Mouse (Mus musculus): Measurements from ENCODE around the gene Nmral1. TPM values are rescaled to one million over a fixed set of nuclear protein-coding genes. Genes with fewer than 3 reads are reported as not detected.
"Not testable (repeated sequence)": the region's sequence is repeated elsewhere in the genome, so short reads cannot be mapped to it uniquely, and the experiment has no call there.

The Nmral1 gene
- total RNA-seq (2018; cell fraction: chromatin; rRNA removed): 10 to 100 TPM in 13 of 26 experiments, 1 to 10 TPM in 10, under 1 TPM in 1, not detected in 2; 0.58 to 29.1 (median 10.7) TPM
- total RNA-seq (2018; cell fraction: cytosol; rRNA removed): 10 to 100 TPM in 19 of 26 experiments, 1 to 10 TPM in 7; 6.2 to 19.1 (median 11.3) TPM
- total RNA-seq (2018; cell fraction: nucleus; rRNA removed): 10 to 100 TPM in 11 of 26 experiments, 1 to 10 TPM in 15; 1.4 to 32.4 (median 9.0) TPM
- 6.3 to 20.4 TPM (median 15.6 TPM) in 3 replicates for polyA plus RNA-seq (2018)

DNA sequence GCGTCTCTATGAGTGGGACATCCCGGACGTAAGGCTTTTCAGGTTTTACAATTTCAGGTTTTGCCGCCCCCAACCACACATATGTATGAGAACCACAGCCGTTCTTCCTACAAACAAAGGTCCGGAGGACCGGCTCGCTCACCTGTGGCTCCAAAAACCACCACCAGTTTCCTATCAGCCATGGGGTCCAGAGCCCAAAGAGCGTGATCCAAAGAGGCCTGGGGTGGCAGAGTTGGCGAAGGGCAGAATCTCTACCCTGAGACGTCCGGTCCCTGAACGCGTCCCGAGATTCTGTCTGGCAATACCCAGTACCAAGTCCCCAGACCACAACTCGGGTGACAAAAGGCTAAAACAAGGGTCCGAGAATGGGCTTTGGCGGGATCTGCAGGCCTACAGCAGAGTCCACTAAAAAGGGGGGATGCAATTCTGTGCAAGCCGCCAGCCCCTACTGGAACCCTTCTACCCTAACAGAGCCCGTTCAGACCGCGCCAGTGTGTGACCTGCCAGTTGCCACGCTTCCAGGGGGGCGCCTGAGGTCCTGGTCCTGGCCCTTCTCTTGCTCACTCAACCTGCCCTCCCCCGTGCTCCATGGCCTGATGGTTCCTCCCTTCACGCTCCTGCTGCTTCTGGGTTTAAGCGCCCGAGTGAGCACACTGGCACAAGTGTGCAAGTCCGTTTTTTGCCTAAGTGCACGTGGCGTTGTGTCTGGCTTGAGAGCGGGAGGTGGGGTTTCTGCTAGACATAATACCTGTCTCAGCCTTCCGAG is at the start of gene Nmral1:
Gene Nmral1 (minus strand): TSS at position 604 of the 766 bp plus-strand sequence.
- peaks cover 12% of the 10 kb centered on the region; the same call in 1 of the 2 replicates for H3K36me3 ChIP-seq (ENCODE audit: inconsistent target)
- peak within 1 kb of the TSS; percentile 88 for H3K27ac ChIP-seq
- 29% methylated on average over 33 of the region's 33 CpGs for WGBS (ENCODE audit: missing documents)

DNA sequence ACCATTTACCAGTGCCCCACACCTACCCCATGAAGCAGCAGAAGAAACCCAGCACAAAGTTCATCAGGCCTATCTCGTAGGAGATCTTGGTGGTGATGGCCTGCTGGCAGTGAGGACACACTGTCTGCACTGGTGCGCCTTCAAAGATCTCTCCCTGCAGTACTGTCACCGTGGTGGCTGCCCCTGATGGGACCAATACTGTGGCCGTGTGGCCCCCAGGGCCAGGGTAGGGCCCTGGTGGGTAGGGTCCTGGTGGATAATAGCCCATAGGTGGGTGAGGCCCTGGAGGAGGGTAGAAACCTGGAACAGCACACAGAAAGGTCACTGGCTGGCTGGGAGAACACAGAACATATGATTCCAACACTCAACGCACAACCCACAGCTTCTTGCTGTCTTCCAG is 49.6 kb upstream of the Nmral1 start:
- no peak overlapping the region for H3K4me3 ChIP-seq (ENCODE audit: inconsistent target)
- H3K79me2 ChIP-seq (ENCODE audit: inconsistent target): peaks cover 74% of the 10 kb centered on the region; the same call in 1 of the 2 replicates
- H3K36me3 ChIP-seq (ENCODE audit: inconsistent target): peaks cover 69% of the 10 kb centered on the region
- WGBS (ENCODE audit: missing documents): 94% methylated on average over 5 of the region's 5 CpGs
- H3K27ac ChIP-seq: no peak overlapping the region

More for the DNA sequence above, at the start of gene Nmral1:
- H3K79me2 ChIP-seq (ENCODE audit: inconsistent target): peaks cover 14% of the 10 kb centered on the region
- peak within 1 kb of the TSS; percentile 77 for H3K4me3 ChIP-seq (ENCODE audit: inconsistent target)

DNA sequence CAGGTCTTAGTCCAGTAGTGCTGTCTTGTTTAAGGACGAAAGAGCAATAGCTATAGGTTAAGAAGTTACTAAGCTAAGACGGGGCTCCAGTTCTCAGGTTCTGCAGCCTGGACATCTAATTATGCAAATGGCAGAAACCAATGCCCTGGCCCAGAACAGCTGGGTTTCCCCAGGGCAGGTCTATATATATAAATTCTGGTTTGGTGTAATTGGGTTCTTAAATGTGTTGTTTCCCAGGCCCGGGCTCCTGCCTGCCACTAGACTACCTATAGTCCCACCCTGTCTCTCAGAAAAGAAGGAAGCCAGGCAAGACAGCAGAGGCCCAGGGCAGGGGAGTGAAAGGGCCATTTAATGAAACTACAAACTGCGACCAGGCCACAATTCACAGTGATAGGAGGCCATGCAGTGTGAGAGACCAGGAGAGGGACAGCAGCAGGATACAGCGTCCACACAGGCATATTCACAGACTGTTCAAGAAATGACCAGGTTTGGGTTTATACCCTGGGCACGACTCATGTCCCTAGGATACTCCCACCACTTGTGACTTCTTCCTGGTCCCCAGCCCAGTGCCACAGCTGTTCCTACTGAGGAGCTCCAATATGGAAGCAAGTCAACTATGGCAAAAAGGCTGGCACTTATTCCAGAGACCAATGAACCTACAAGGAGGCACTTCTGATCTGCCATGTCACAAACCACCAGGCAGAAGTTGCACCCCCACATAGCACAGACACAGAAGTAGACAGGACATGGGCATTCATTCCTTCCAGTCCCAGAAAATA is 48.0 kb upstream of the Nmral1 start:
- Histone ChIP-seq H3K4me3 (ENCODE audit: inconsistent target) (no peak overlapping the region), H3K79me2 (ENCODE audit: inconsistent target) (peaks cover 74% of the 10 kb centered on the region), H3K27ac (no peak overlapping the region), H3K36me3 (ENCODE audit: inconsistent target) (peaks cover 80% of the 10 kb centered on the region)
- WGBS (ENCODE audit: missing documents): 90% methylated on average over 6 of the region's 6 CpGs

DNA sequence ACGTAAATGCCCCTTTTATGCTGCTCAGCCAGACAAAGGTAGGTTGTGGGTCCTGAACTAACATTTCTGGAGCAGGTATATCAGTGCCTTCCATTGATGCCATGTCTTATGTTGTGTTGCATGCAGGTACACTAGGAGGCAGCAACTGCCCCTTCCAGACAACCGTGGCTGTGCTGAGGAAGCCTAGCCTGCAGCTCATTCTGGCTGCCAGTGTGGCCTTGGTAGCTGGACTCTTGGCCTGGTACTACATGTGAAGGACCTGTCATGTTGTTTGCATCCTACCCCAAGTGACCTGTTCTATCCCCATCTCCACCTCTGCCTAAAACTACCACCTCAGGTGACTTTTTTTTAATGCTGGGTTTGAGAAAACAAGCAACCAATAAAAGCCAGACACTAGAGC is 46.7 kb upstream of the Nmral1 start:
- Histone ChIP-seq H3K27ac (no peak overlapping the region), H3K36me3 (ENCODE audit: inconsistent target) (peaks cover 80% of the 10 kb centered on the region), H3K4me3 (ENCODE audit: inconsistent target) (no peak overlapping the region), H3K79me2 (ENCODE audit: inconsistent target) (peaks cover 74% of the 10 kb centered on the region)
- WGBS (ENCODE audit: missing documents): 95% methylated on average over 2 of the region's 2 CpGs

DNA sequence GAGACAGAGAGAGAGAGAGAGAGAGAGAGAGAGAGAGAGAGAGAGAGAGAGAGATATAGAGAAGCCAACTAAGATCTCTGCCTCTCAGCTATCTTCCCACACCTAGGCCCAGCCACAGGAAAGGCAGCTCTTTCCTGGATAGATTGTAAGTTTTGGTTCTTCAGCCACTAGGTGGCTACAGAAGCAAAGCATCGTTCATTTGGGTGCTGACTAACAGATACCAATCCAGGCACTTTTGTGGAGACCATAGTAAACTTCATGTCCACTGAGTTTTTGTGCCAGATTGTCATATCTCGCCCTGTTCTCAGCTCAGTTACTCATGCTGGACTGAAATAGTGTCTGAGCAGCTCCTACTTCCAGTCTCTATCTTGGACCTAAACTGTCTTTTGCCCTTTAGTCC is 44.1 kb upstream of the Nmral1 start:
- no peak overlapping the region for H3K4me3 ChIP-seq (ENCODE audit: inconsistent target)
- no peak overlapping the region for H3K27ac ChIP-seq
- peaks cover 56% of the 10 kb centered on the region for H3K36me3 ChIP-seq (ENCODE audit: inconsistent target)
- peaks cover 74% of the 10 kb centered on the region for H3K79me2 ChIP-seq (ENCODE audit: inconsistent target)
- 46% methylated on average over 2 of the region's 2 CpGs for WGBS (ENCODE audit: missing documents)

DNA sequence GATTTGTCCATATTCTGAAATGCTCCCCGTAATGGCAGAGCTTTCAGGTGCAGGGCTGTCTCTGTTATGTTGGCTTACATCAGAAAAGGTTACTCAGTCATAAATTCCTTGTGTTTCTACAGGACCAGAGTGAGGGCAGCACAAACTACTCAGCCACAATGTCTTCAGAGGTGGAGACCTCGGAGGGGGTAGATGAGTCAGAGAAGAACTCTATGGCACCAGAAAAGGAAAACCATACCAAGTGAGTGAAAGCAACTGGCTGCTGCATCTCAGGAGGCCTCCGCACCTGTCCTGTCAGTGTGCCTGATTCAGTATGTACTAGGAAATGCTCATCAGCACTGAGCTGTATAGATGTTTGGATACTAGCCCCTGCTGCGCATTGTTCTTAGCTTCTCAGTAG is 43.3 kb upstream of the Nmral1 start:
- Histone ChIP-seq H3K36me3 (ENCODE audit: inconsistent target) (peaks cover 47% of the 10 kb centered on the region), H3K4me3 (ENCODE audit: inconsistent target) (no peak overlapping the region), H3K79me2 (ENCODE audit: inconsistent target) (peaks cover 80% of the 10 kb centered on the region), H3K27ac (no peak overlapping the region)
- 85% methylated on average over 4 of the region's 4 CpGs for WGBS (ENCODE audit: missing documents)

DNA sequence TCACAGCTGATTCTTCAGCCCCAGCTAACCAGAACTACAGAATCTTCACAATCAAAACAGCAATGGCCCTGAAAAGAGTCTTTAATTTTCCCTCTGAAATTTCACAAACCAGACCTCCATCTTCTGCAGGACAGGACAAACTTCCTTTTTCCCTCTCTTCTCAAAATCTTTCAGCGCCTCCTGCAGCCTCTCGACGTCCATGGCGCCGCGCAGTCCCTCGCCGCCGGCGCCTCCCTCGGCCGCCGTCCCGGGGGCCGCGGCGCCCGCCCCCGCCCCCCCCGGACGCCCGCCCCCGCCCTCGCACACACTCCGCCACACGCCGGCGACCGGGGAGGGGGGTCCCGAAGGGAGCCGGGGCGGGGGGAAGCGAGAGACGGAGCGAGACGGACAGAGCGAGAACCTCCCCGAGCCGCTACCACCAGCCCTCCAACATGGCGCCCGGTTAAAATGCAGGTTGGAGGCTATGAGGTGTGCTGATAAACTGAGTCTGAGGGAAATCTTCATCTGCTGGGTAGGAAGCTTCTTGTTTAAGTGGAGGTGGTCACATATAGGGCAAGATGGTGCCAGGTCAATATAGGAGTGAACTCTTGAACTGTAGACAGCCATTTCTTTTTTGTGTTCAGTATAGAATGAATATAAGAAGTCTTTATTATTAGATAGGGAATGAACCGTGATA is 37.6 kb upstream of the Nmral1 start:
- Histone ChIP-seq H3K79me2 (ENCODE audit: inconsistent target) (peaks cover 90% of the 10 kb centered on the region), H3K4me3 (ENCODE audit: inconsistent target) (peak overlapping the region; percentile 18), H3K27ac (peak overlapping the region; percentile 40)
- WGBS (ENCODE audit: missing documents): 8% methylated on average over 4 of the region's 42 CpGs
- H3K36me3 ChIP-seq (ENCODE audit: inconsistent target): not testable (repeated sequence)

DNA sequence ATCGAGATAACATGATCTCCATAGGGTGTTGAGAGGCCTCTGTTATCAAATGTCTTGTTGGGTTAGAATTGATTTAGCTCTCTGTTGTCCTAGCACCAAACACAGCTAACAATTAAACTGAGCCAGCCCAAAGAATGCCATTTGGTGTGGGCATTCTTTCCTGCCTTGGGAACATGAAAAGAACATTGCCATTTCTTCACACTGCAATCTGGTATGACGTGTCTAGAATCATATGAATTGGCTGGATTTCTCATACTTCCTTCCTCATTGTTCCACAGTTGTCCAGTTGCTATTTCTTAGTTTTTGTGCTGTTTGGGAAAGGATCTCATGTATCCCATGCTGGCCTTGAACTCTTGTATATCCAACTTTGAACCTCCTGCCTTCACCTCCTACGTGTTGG is 34.9 kb upstream of the Nmral1 start:
- Histone ChIP-seq H3K36me3 (ENCODE audit: inconsistent target) (no peaks in the 10 kb centered on the region), H3K27ac (peak overlapping the region; percentile 70), H3K4me3 (ENCODE audit: inconsistent target) (no peak overlapping the region), H3K79me2 (ENCODE audit: inconsistent target) (peaks cover 80% of the 10 kb centered on the region)
- 63% methylated on average over 3 of the region's 3 CpGs for WGBS (ENCODE audit: missing documents)

DNA sequence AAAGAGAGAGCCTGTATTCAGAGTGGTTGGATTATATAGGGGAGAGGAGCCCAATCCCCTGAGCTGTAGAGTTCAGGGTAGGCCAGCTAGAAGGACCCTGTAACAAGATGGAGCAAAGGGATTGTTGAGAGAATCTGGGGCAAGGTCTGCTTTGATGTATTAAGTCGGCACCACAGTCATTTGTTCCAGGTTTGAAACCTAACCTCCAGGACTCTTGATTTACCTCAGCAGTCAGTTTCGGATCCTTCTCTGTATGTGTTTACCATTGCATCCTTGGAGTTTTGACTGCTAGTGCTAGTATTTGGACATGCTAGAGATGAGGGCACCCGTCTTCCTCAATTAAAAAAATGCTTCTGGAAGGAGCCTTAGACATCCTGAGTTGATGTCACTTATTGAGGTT is 33.0 kb upstream of the Nmral1 start:
- Histone ChIP-seq H3K79me2 (ENCODE audit: inconsistent target) (peaks cover 61% of the 10 kb centered on the region), H3K36me3 (ENCODE audit: inconsistent target) (no peaks in the 10 kb centered on the region), H3K4me3 (ENCODE audit: inconsistent target) (no peak overlapping the region), H3K27ac (no peak overlapping the region)
- 96% methylated on average over 3 of the region's 3 CpGs for WGBS (ENCODE audit: missing documents)

DNA sequence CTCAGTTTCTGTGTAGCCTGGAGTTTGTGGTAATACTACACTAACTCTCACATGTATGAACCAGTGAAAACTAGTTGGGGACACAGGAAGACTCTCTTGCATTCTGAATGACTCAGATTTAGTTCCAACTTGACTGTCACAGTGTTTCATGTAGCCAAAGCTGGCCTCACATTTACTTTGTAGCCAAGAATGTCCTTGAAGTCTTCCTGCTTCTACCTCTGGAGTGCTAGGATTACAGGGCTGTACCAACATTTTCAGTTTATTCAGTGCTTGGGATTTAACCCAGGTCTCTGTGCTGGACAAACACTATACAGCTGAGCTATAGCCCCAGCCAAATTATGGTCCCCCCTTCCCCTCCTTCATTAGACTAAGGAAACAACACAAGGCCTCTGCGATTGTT is 23.0 kb upstream of the Nmral1 start:
- Histone ChIP-seq H3K4me3 (ENCODE audit: inconsistent target) (no peak overlapping the region), H3K27ac (no peak overlapping the region), H3K36me3 (ENCODE audit: inconsistent target) (peaks cover 19% of the 10 kb centered on the region), H3K79me2 (ENCODE audit: inconsistent target) (peaks cover 62% of the 10 kb centered on the region)
- WGBS (ENCODE audit: missing documents): 100% methylated on average over 1 of the region's 1 CpGs

DNA sequence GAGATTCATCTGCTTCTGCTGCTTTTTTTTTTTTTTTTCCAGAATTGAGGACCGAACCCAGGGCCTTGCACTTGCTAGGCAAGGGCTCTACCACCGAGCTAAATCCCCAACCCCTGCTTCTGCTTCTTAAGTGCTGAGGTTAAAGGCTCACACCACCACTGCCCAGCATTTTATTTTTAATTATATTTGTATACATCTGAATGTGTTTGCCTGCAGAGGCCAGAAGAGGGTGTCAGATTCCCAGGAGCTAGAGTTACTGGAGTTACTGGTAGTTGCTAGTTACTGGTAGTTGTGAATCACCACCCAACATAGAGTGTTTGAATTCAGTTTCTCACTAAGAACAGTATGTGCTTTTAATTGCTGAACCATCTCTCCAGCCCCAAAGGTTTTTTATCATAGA is 20.8 kb upstream of the Nmral1 start:
- Histone ChIP-seq H3K27ac (no peak overlapping the region), H3K4me3 (ENCODE audit: inconsistent target) (no peak overlapping the region), H3K79me2 (ENCODE audit: inconsistent target) (peaks cover 84% of the 10 kb centered on the region), H3K36me3 (ENCODE audit: inconsistent target) (peaks cover 21% of the 10 kb centered on the region)
- WGBS (ENCODE audit: missing documents): 86% methylated on average over 2 of the region's 2 CpGs

DNA sequence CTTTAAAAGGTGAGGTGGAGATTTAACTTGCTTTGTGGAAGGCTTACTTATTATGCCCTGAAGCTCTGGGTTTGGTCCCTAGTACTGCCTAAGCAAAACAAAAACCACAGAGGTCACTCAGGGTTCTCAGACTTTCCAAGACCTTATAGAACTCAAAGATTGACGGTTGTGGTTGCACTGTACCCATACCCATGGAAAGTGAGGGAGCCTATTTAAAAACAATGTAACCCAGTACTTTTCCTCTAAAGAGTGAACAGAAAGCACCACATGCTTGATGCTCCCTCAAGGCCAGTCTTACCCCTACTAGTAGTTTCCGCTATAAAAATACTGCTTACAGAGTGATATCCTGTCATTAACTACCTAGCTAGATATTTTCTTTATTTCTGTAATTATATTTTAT is 17.1 kb upstream of the Nmral1 start:
- H3K4me3 ChIP-seq (ENCODE audit: inconsistent target): no peak overlapping the region
- no peak overlapping the region for H3K27ac ChIP-seq
- peaks cover 7% of the 10 kb centered on the region; the same call in 1 of the 2 replicates for H3K36me3 ChIP-seq (ENCODE audit: inconsistent target)
- 77% methylated on average over 2 of the region's 2 CpGs for WGBS (ENCODE audit: missing documents)
- peaks cover 100% of the 10 kb centered on the region for H3K79me2 ChIP-seq (ENCODE audit: inconsistent target)

DNA sequence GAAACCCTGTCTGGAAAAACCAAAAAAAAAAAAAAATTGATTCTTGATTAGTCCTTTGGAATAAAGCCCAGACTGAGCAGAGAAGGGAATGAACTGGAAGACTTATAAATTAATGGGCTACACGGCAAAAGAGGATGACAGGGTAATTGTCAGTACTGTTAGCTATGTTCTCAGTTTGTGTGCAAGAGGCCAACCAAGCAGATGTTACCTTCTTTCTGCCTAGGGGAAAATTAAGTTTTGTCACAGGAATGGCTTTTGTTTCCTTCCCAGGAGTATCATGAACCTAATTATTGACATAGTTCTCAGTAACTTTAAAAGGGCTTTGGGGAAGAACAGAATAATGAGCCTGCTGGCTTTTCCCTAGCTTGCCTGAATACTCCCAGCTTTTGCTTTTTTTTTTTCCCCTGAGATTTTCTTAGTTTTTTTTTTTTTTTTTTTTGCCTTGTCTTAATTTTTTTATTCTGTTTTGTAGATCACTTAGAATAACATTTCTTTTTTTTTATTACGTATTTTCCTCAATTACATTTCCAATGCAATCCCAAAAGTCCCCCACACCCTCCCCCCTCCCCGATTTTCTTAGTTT is 11.7 kb upstream of the Nmral1 start:
- peaks cover 4% of the 10 kb centered on the region; the same call in 1 of the 2 replicates for H3K36me3 ChIP-seq (ENCODE audit: inconsistent target)
- H3K27ac ChIP-seq: no peak overlapping the region
- H3K79me2 ChIP-seq (ENCODE audit: inconsistent target): peaks cover 97% of the 10 kb centered on the region
- no peak overlapping the region for H3K4me3 ChIP-seq (ENCODE audit: inconsistent target)
- 88% methylated on average over 2 of the region's 3 CpGs for WGBS (ENCODE audit: missing documents)

DNA sequence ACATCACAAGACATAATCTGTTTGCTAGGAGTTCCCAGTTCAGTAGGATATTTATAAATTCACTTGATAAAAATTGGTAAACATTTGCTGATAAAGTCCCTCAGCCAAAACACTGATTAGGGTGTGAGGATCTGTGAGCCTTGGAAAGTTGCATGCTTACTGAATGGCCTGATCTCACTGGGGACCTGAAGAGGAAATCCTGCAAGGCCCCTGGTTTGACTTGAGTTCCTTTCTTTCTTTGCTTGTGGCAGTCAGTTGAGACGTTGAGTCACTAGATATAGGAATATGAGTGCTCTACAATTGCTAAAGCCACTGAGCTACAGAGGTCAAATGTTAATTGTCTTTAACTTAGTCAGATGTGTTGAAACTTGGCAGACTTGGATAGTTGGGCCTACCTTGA is 8.8 kb upstream of the Nmral1 start:
- Histone ChIP-seq H3K4me3 (ENCODE audit: inconsistent target) (peak overlapping the region; percentile 88), H3K79me2 (ENCODE audit: inconsistent target) (peaks cover 68% of the 10 kb centered on the region), H3K27ac (peak overlapping the region; percentile 81), H3K36me3 (ENCODE audit: inconsistent target) (no peaks in the 10 kb centered on the region)
- 0% methylated on average over 1 of the region's 1 CpGs for WGBS (ENCODE audit: missing documents)

Measured in macrophage (primary cell).